Mouse (Mus musculus) frontal cortex, postnatal 25 days (tissue): ENCODE results near the gene Qrfp.

Experiments used
- DNase-seq, 2 experiments: peaks; one replicate each; pipeline ENCODE4 v3.0.0; 2022; ENCODE audit warnings: low spot score in 2 of 2

Qrfp gene

GRCm38 (mm10) chr2:31770781-31771441 lies 39.5 kb downstream of the Qrfp start:
- no peak for DNase-seq

- no peak for DNase-seq
These were observed 40.7 kb downstream of the Qrfp start for GRCm38 (mm10) chr2:31769631-31770111.

GRCm38 (mm10) chr2:31769115-31769514 lies 41.3 kb downstream of the Qrfp start:
- no peak for DNase-seq

- no peak for DNase-seq
These were observed 42.6 kb downstream of the Qrfp start for GRCm38 (mm10) chr2:31767815-31768214.

GRCm38 (mm10) chr2:31767104-31767503 lies 43.3 kb downstream of the Qrfp start:
- DNase-seq = no peak

- DNase-seq = no peak
These were observed 47.1 kb downstream of the Qrfp start for GRCm38 (mm10) chr2:31763271-31763670.

- no peak for DNase-seq
These were observed 47.5 kb downstream of the Qrfp start for GRCm38 (mm10) chr2:31762853-31763252.

GRCm38 (mm10) chr2:31762155-31762554 lies 48.2 kb downstream of the Qrfp start:
- DNase-seq = no peak

- no peak for DNase-seq
These were observed 48.8 kb downstream of the Qrfp start for GRCm38 (mm10) chr2:31761585-31761984.

GRCm38 (mm10) chr2:31761115-31761531 lies 49.3 kb downstream of the Qrfp start:
- no peak for DNase-seq

GRCm38 (mm10) chr2:31760486-31760885 lies 49.9 kb downstream of the Qrfp start:
- no peak for DNase-seq

GRCm38 (mm10) chr2:31759751-31760460 lies 50.5 kb downstream of the Qrfp start:
- DNase-seq = no peak

GRCm38 (mm10) chr2:31758966-31759365 lies 51.4 kb downstream of the Qrfp start:
- DNase-seq = no peak

GRCm38 (mm10) chr2:31757472-31757871 lies 52.9 kb downstream of the Qrfp start:
- DNase-seq = no peak
